Mouse (Mus musculus) natural killer cell, adult 2 months (primary cell): ENCODE measurements at regions not wholly inside any gene's neighbourhood (a gene's known extent, or its start where the extent isn't known, plus 50 kb on each side); places are given as distances from the start of the nearest gene placed in this dataset.

Experiments used
- DNase-seq, 2 experiments: peaks; one replicate each; pipeline ENCODE4 v3.0.0; 2022; ENCODE audit warnings: low spot score in 2 of 2

DNA sequence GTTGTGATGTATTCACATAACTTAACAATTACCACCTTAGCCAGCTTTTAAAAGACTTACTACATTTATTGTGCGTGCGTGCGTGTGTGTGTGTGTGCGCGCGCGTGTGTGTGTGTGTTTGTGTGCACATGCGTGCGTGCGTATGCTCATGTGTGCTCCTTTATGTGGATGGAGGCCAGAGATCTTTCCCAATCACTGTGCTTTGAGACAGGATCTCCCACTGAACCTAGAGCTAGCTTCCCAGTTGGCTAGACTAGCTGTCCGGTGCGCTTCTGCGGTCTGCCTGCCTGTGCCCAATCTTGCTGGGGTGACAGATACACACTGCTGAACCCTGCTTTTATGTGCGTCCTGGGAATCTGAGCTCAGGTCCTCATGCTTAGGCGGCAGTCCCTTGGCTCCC lies 50.1 kb upstream of the Arhgap29 start:
- DNase-seq = no peak

DNA sequence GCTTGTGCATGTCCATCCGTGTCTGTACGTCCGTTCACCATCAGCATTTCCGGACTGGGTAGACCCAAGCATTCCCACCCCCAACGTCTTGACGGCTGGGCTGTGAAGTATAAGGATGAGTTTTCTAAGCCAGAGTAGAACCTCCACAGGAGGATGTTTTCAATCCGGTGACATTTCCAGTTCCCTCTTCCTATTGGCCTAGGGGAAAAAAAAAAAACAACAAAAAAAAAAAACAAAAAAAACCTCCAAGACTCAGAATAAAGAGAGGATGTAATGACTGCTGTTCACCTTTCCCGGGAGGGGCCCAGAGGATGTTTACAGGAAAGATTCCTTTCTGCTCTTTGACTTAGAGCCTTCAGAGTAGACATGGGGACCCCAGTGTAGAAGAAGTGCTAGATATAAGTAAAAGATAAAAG lies 51.9 kb upstream of the Arhgap29 start:
- DNase-seq = no peak

DNA sequence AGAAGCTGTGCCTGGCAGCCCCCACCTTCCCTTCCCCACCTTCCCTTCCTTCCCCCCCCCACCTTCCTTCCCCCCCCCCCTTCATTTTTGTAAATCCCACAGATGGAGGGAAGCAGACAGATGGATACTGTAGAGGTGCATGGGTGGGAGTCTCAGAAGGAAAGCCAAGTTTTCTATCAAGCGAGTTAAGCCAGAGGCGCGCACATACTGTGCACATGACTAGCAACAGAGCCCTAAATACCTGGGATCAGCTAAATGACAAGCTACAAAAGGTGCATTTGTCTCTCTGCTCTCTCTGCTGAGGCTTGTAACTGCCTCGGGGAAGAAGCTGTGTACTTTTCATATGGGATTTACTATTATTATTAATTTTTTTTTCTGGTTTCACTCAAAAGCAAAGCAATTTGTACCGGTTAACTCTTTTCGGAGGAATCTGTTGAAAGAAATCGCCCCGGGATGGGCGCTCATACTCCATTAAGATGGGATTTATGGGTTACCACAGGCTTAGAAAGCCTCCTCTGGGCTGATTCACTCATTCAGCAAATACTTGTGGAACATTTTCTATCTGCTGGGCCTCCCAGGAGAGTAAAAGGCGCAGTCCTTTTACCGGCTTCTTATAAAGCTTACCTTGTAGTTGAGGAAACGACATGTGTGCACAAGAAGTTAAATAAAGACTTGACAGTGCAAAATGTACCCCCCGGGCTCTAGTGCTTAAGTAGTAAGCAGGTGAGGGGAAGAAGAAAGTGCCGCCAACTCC lies 54.3 kb upstream of the Arhgap29 start:
- no peak for DNase-seq

DNA sequence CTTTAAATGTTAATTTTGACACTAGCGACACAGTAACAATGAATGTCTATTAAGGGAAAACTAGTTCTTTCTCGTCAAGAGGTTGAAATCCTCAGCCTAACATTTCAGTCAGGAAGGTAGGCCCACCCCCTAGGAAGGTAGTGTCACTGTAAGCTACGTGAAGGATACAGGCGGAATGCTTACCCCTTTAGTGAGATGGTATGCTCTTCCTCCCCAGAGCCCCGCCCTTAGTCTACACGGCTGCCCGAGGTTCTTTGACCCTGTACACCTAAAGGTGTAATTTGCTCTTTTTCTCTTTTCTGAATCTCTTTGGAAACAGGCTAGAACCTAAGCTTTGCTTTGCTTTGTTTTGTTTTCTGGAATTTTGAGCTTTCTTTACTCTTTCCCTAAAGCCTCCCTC lies 58.7 kb upstream of the Arhgap29 start:
- no peak for DNase-seq

DNA sequence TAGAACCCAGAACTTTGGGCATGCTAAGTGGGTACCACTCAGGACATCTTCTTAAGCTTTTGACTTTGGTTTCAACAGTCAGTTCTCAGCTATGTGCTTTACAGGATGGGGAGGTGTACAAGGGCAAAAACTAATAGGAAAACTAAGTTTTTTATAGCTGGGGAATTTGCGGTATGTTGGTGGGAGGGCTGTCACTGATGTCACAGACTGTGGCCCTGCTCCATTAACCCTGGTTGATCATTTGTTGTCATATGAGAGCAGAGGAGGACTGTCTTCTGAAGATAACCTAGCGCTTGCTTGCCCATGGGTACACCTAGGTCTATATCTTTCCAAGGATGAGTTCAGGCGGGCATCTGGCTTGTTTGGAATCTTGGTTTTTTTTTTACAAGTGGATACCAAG lies 59.7 kb upstream of the Arhgap29 start:
- no peak for DNase-seq

DNA sequence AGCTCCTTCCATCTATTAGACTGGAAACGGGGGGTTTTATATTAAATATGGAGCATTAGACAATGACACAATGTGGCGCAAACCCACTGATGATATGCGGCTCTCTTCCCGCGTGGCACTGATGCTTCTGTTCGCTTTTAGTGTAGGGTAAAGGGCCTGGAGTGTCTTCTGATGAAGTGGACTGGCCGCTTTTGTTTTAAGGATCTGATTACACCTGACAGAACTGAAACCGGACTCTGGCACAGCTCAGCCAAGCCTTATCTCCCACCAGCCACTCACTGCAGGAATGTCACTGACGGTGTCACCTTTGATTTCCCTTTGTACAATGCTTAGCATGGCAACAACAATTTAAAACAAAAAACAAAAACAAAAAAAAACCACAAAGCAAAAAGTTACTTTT lies 61.0 kb upstream of the Arhgap29 start:
- DNase-seq = no peak

DNA sequence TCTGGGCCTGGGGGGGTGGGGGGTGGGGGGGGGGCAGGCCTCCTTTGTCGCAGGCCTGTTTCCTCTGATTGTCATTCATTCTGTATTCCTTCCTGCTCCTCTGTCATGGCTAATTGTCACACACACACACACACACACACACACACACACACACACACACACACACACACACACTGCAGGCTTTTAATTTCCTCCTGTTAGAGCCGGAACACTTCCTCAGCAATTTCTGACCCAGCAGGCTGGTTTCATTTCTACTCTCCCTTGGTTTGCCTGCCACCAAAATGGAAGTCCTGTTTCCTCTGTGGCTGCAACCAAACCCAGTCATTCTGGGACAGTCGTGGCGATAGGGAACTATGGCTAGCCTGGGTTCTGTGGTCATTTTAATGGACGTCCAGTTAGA lies 61.8 kb upstream of the Arhgap29 start:
- no peak for DNase-seq

DNA sequence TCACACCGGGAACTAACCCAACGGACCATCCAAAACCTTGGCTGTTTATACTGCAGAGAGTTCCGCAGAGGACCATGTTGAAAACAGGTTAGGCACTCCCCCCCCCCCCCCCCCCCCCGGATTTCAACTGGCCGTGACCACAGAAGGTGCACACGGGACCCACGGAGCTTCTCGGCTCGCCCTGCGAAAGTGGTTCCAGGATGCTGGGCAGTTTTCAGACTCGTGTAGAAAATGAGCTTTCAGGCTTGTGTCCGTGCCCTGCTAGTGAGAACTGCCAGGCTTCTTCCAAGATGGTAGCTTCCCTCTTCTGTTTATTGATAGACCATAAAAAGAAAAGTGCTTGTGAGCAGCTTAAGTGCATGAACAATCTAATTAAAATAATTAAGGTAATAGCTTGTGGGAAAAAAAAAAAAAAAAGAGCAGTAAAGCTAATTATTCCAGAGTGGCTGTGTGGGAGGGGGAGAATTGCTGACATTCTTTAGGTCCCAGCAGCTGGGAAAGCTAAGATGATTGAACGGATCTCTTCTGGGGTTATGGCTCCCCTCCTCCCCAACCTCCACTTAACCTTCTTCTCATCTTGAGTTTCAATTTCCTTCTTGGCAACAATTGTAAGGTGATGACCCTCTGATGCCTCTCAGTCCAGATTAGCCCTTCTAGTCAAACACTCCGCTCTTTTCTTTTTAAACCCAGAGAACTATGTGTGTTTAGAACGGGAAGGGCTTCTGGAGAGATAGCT lies 65.3 kb upstream of the Arhgap29 start:
- no peak for DNase-seq

DNA sequence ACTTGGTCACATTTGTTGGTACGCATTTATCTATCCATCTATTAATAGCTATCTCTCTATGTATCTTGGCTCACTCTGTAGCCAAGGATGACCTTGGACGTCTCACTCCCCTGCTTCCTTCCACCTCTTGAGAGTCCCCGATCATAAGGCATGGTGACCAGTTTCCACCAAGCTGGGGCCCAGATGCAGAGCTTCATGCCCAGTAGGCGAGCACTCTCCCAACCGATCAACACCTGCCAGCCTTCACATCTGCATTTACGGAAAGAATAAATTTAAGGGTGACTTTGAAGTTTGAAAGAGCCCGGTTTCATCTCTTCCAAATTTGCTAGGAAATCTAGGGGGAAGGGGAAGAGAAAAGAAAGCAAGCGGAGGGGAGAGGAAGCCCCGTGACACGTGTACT lies 66.0 kb upstream of the Arhgap29 start:
- DNase-seq = no peak

DNA sequence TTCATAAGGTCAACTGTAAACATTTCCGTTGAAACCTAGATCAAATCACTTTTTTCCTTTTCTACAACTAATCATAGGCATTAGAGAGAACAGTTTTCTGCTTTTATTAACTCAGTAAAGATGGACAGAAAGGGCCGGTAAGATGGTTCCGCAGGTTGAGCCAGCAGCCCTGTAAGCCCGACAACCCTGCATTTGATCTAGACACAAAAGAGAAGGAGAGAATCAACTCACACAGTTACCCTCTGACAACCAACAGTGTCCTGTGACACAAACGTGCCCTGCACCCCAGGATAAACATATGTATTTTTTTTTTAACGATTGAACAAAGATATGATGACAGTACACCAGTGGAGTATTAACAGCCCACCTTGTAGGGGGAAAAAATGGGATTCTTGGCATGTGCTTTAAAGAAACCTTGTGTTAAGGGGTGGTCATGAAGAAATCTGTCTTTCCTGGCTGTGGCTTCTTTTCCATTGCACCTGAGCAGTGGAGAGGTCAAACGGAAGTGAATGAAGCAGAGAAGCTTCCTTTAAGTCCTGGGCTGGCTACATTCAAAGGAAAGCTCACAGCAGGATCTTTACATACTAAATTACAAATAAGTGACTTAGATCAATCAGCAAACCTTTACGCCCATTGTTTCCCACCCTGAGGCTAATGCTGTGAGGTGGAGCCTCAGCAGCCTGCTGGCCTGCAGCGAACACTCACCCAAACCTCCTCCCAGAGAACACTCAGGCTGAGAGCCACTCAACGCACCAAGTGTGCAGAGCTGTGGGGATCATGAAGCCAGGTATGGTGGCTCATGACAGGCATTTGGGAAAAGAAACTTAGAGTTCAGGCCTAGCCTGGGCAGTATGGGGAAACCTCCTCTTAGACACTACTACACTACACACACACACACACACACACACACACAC lies 66.8 kb upstream of the Arhgap29 start:
- DNase-seq = no peak

DNA sequence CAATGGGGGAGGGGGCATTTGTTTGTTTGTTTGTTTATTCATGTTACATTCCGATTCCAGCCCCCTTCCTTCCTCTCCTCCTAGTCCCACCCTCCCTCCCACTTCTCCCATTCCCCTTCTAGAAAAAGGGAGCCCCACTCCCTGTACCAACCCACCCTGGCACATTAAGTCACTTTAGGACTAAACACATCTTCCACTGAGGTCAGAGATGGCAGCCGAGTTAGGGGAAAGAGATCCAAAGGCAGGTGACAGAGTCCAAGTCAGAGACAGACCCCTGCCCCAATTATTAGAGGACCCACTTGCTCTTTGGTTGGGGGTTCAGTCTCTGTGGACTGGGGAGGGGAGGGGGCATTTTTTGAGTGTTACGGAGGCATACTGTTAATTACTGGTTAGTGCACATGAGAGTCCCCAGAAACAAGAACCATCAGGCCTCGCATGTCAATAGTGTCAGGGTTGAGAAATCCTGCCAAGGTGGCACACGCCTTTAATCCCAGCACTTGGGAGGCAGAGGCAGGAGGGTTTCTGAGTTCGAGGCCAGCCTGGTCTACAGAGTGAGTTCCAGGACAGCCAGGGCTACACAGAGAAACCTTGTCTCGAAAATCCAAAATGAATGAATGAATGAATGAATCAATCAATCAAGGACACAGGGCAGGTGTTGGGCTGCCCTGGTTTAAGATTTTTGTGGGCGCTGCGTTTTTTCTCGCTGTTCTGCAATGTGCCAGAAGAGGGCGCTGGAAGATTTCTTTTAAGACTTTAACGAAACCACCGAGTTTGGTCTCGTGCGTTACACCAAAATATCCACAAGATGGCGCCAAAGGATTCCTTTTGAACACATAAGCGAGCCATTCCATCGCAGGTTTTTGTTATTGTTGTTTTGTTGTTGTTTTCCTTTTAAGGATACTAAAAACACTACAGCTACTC lies 67.8 kb upstream of the Arhgap29 start:
- peak; percentile 81 to 86 for DNase-seq

DNA sequence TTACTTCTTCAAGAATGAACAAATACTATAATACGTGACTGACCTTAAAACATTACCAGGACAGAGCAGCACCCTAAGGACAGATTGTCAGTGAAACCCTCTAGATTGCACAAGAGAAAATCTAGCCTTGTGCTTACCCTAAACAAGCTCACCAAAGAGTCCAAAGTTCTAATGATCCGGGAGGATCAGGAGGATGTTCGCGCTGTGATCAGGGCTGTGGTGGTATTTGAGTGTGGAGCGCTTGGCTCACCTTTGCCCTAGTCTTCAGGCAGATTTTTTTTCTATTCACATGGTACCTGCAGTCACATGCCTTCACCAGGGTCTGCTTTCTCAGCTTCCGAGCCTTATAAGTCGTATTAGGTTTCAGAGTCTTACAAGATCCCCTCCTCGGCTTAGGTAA lies 65.3 kb upstream of the Abcd3 start:
- no peak for DNase-seq

DNA sequence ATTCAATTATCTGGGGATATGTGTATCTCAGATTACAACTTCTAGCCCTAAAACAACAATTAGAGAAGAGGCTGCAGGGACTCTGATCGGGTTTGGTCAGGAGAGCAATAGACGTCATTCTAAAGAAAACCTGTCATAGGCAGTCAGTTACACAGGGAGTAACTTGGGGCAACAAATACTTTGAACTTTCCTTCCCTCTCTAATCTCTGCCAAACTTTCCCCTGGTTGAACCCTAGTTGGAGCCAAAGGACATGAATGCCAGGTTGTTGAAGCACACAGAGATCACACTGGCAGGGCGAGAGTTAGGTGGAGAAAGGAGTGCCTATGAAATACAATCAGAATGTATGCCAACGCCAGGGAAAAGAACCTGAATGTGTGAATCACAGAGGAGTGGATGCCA lies 60.0 kb upstream of the Abcd3 start:
- no peak for DNase-seq

DNA sequence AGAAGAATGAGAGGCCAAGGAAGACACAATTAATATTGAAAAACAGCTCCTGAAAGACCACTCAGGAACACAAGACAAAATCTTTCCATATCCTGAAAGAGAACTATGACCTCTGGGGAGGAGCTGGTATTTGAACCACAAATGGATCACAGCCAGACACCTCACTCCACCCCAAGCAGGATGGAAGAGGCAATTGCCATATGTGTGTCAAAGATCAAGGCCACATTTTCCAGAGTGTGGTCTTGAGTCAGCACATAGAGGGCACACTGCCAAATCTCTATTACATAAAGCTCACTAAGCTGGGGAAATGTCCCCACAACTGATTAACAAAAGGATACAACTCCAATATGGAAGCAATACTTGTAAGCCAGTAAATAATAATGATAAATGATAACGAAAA lies 59.5 kb upstream of the Abcd3 start:
- no peak for DNase-seq

DNA sequence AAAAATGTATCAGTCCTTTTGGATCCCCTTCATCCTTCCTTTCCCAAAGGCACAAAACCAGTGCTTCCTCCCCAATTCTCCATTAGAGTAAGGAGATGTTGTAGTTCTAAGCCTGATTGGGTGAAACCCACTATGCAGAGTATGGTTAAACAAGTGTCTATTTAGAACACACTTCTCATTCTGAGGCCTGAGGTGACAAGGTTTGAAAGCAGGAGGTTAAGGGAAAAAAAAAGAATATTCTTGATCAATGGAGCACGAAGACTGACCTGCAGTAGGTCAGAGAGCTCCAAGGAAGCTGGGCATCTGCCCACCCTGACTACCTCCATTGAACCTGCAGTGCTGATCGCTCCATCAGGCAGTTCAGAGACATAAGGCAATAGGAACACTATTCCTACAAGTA lies 58.5 kb upstream of the Abcd3 start:
- no peak for DNase-seq

DNA sequence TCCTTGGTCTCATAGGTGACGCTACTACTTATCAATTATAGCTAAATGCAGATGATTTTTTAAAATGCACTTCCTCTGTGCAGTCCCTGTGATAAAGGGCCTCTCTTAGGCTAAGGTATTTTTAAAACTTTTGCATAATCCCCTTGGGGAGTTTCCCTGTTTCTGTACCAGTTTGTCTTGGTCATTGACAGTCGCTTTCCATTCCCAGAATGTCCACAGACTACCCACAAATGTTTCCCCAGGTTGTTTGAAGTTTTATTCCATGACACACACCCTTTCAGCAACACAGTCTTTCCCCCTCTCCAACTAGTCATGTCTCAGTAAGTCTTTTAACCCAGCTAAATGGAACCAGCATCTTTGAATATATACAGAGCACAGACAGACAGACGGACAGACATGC lies 57.6 kb upstream of the Abcd3 start:
- DNase-seq = no peak

DNA sequence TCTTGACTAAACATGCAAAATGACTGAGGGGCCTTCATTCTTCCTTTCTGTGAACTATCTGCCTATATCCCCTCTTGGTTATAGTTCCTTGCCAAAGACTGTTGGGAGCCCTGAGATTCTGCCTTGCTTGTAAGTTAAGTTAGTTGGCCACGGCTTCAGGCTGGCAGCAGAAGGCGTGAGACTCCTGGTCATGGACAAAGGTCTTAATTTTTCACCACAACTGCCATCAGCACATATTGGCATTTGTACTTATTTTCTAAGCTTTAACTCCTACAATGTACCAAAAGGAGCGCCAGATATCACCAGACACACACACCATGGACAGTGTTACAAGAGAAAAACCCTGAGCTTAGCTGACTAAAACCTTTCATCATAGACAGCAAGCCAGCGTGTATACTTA lies 56.7 kb upstream of the Abcd3 start:
- DNase-seq = no peak

DNA sequence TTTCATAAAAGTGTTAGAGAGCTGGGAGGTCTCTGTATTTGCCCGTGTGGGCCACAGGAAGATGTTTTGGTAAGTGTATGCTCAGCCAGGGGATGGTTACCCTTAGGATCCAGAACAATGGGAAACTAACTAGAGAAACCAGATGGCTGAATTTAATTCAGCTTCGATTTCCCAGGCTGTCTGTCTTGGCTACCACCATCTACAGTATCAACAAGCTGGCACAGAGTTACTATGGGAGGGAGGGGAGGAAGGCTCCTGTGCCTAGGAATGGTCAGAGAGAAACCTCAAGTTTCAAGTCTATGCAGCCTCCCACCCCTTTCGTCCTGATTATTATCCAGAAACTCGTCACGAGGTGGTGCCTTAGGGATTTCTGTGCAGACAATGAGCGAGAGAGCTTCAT lies 55.6 kb upstream of the Abcd3 start:
- no peak for DNase-seq

DNA sequence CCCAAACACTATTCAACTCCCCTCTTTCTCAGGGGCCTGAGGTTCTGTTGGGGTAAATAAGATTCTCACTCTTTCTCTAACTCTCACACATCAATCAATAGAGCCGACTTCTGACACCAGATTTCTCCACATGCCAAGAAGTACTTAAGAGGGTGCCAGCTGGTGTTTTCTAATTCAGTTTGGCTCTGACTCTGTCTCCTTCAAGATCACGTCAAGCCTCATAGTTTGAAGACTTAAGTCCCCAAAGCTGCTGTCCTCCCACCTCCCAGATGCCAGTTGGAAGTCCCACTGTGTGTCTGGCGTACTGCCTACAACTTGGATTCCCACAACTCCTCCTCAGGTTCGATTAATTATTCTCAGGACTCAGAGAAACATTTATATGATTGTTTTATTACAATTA lies 54.6 kb upstream of the Abcd3 start:
- DNase-seq = no peak

DNA sequence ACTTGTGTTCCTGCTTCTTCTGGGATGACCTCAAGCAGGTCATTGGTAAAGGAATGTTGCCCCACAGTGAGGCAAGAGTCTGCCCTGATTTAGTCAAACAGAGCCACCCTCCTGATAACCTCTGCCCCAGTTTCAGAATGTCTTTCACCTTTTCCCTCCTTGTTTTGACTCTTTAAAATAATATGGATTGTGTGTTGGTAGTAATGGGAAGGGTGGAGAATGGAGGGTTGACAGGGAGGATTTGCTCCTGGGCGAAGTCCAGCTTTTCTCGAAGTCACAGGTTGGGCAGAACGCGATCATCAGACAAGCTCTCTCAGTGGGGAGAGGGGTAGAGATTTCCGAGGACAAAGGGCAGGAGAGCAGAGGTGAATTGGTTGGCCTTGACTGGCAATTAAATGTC lies 52.2 kb upstream of the Abcd3 start:
- DNase-seq = no peak

DNA sequence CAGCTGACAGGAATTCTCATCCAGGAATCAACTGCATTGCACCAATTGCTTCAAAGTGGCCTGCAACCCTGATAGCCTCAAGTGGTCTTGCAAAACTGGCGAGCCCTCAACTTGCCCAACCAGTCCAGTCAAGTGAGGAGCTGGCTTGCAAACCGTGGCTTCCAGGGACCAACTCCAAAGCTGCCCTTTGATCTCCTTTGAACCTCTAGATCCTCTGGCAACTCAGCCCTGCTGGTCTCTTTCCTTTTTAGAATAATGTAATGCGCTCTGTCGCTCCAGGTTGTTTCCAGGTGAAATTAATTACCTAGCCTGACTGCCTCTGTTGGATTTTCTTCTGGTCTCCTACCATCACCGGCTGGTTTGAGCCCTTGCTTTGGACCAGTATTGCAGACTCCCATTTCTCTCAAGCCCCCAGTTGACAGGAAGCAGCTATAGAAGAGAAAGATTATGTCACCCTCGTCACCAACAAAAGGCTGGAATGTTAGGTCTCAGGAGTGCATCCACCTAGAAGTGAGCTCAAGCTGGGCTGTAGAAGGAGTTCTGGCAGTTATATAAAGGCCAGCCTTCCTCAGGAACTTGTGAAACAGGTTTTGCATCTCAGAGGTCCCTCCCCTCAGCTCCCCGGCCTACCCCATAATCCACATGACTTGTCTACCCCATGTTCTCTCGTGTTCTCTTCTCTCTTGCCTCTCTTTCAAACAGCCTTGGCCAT lies 49.8 kb upstream of the Abcd3 start:
- no peak for DNase-seq
